Mouse (Mus musculus): Measurements from ENCODE around the gene Sparc. TPM values are rescaled to one million over a fixed set of nuclear protein-coding genes. Genes with fewer than 3 reads are reported as not detected.

Gene Sparc
- polyA plus RNA-seq, 1 experiment from 2014 or later, result 300 TPM

DNA sequence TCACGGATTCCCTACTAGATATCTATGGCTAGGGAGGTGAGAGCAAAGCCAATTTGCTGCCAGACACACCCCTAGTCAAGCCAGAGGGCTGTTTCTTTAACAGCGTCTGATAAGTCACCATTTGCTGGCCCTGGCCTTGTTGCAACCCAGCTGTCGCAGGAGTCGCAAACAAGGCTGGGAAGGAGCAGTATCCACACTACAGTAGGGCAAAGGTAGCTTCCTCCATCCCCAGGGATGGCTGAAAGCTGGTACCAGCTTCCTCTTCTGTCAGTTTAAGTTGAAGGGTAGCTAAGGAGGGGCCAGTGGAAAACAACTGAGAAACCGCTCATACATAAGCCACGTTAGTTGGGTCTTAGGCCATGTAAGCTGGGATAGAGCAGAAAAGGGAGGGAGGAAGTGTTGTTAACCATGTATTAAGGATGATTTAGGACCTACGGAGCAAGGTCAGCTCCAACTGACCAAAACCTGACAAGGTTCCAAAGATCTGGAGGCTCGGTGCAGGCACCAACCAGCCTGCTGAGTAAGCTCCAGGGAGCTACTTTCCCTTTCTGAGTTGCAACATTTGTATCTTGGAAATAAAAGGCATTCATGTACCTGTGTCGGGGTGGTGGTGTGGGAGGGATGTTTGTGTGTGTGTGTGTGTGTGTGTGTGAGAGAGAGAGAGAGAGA lies 7.8 kb downstream of the Sparc start:
- Histone ChIP-seq H3K4me2 (ENCODE audit: low read length) (no peak overlapping the region), H3K27ac (ENCODE audit: low read depth, low read length) (no peak overlapping the region), H3K9ac (ENCODE audit: low read length) (no peak overlapping the region), H3K4me1 (ENCODE audit: control insufficient read depth, insufficient read depth, low read length) (peaks cover 17% of the 10 kb centered on the region), H3K4me3 (ENCODE audit: low read depth, low read length) (no peak overlapping the region), H3K9me3 (replicated peaks; ENCODE audit: control insufficient read depth, low read length) (no peaks in the 10 kb centered on the region), H3K36me3 (ENCODE audit: control insufficient read depth, insufficient read depth, low read length) (no peaks in the 10 kb centered on the region), H3K27me3 (replicated peaks; ENCODE audit: control insufficient read depth, insufficient read depth, low read length) (no peaks in the 10 kb centered on the region)
- ATAC-seq, result no peak
- 80% methylated on average over 9 of the region's 9 CpGs for whole genome bisulfite sequencing
- no peak for DNase-seq (ENCODE audit: low spot score)

- Histone ChIP-seq H3K9me3 (replicated peaks; ENCODE audit: control insufficient read depth, low read length) (no peaks in the 10 kb centered on the region), H3K4me2 (ENCODE audit: low read length) (no peak overlapping the region), H3K4me1 (ENCODE audit: control insufficient read depth, insufficient read depth, low read length) (peaks cover 12% of the 10 kb centered on the region), H3K27ac (ENCODE audit: low read depth, low read length) (no peak overlapping the region), H3K36me3 (ENCODE audit: control insufficient read depth, insufficient read depth, low read length) (no peaks in the 10 kb centered on the region), H3K4me3 (ENCODE audit: low read depth, low read length) (no peak overlapping the region), H3K27me3 (replicated peaks; ENCODE audit: control insufficient read depth, insufficient read depth, low read length) (no peaks in the 10 kb centered on the region), H3K9ac (ENCODE audit: low read length) (no peak overlapping the region)
- DNase-seq (ENCODE audit: low spot score) (no peak), ATAC-seq (no peak)
- WGBS, result 83% methylated on average over 5 of the region's 5 CpGs
These were observed 8.7 kb downstream of the Sparc start for GRCm38 (mm10) chr11:55414314-55414713.

DNA sequence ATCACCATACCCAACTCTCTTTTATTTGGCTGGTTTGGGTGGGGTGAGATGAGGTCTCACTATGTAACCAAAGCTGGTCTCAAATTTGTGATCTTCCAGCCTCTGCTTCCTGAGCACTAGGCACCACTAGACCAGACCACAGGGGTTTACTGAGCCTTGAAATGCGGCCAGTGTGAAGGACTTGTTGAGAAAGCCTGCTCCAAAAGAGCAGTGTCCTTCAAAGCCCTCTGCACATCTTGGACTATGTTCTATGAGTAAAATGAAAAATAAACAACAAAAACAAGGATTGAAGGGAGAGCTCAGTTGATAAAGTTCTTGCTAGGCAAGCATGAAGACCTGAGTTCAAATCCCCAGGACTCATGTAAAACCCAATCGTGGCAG lies 9.6 kb downstream of the Sparc start:
- no peak for DNase-seq (ENCODE audit: low spot score)

DNA sequence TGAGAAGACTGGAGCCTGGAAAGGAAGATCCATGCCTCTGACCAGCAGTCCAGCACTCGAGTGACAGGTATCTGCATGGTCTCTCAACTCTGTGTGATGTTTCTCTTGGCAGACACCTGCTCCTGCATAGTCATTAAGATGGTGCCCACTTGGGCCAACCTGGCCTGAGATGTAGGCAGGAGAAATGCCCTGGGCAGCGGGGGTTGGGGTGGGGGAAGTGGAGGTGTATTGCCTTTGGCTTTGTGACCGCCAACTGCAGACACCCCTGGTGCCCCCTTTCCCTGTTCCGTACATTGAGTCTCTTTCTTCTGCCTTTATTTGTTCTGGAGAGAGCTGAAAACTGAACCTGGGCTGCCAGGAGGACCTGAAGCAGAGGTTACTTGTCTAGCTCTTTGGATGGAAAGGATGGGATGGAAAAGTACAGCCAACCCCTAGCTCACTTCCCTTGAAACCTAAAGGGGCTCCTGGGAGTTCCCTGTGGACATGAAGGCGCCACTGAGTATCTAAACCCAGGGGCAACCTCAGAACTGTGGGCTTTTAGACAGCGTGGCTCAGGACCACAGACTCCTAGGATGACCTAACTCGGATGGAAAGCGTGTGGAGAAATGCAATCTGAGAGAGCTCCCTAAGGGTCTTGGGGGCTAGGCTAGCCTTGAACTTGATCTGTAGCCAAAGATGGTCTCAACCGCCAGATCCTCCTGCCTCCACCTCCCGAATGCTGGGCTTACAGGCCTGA lies 10.1 kb downstream of the Sparc start:
- Histone ChIP-seq H3K9ac (ENCODE audit: low read length) (no peak overlapping the region), H3K27me3 (replicated peaks; ENCODE audit: control insufficient read depth, insufficient read depth, low read length) (no peaks in the 10 kb centered on the region), H3K9me3 (replicated peaks; ENCODE audit: control insufficient read depth, low read length) (no peaks in the 10 kb centered on the region), H3K27ac (ENCODE audit: low read depth, low read length) (no peak overlapping the region), H3K4me1 (ENCODE audit: control insufficient read depth, insufficient read depth, low read length) (peaks cover 1% of the 10 kb centered on the region; the same call in 1 of the 2 replicates), H3K4me3 (ENCODE audit: low read depth, low read length) (no peak overlapping the region), H3K4me2 (ENCODE audit: low read length) (no peak overlapping the region), H3K36me3 (ENCODE audit: control insufficient read depth, insufficient read depth, low read length) (no peaks in the 10 kb centered on the region; the same call in 1 of the 2 replicates)
- no peak for ATAC-seq
- no peak for DNase-seq (ENCODE audit: low spot score)
- 90% methylated on average over 10 of the region's 10 CpGs for WGBS

More for the DNA sequence above, 9.6 kb downstream of the Sparc start:
- Histone ChIP-seq H3K4me1 (ENCODE audit: control insufficient read depth, insufficient read depth, low read length) (peaks cover 7% of the 10 kb centered on the region), H3K27ac (ENCODE audit: low read depth, low read length) (no peak overlapping the region), H3K4me2 (ENCODE audit: low read length) (no peak overlapping the region), H3K9me3 (replicated peaks; ENCODE audit: control insufficient read depth, low read length) (no peaks in the 10 kb centered on the region), H3K4me3 (ENCODE audit: low read depth, low read length) (no peak overlapping the region), H3K9ac (ENCODE audit: low read length) (no peak overlapping the region), H3K36me3 (ENCODE audit: control insufficient read depth, insufficient read depth, low read length) (no peaks in the 10 kb centered on the region; the same call in 1 of the 2 replicates), H3K27me3 (replicated peaks; ENCODE audit: control insufficient read depth, insufficient read depth, low read length) (no peaks in the 10 kb centered on the region)
- WGBS, result 84% methylated on average over 2 of the region's 2 CpGs
- no peak for ATAC-seq

- Histone ChIP-seq H3K27me3 (replicated peaks; ENCODE audit: control insufficient read depth, insufficient read depth, low read length) (no peaks in the 10 kb centered on the region), H3K27ac (ENCODE audit: low read depth, low read length) (no peak overlapping the region), H3K4me3 (ENCODE audit: low read depth, low read length) (no peak overlapping the region), H3K36me3 (ENCODE audit: control insufficient read depth, insufficient read depth, low read length) (no peaks in the 10 kb centered on the region; the same call in 1 of the 2 replicates), H3K4me1 (ENCODE audit: control insufficient read depth, insufficient read depth, low read length) (no peaks in the 10 kb centered on the region), H3K4me2 (ENCODE audit: low read length) (no peak overlapping the region), H3K9ac (ENCODE audit: low read length) (no peak overlapping the region), H3K9me3 (replicated peaks; ENCODE audit: control insufficient read depth, low read length) (no peaks in the 10 kb centered on the region)
- WGBS, result 92% methylated on average over 7 of the region's 7 CpGs
- DNase-seq (ENCODE audit: low spot score) (no peak), ATAC-seq (no peak)
These were observed 10.9 kb downstream of the Sparc start for GRCm38 (mm10) chr11:55412034-55412433.

- Histone ChIP-seq H3K9me3 (replicated peaks; ENCODE audit: control insufficient read depth, low read length) (no peaks in the 10 kb centered on the region), H3K4me2 (ENCODE audit: low read length) (no peak overlapping the region), H3K9ac (ENCODE audit: low read length) (no peak overlapping the region), H3K36me3 (ENCODE audit: control insufficient read depth, insufficient read depth, low read length) (no peaks in the 10 kb centered on the region; the same call in 1 of the 2 replicates), H3K4me3 (ENCODE audit: low read depth, low read length) (no peak overlapping the region), H3K4me1 (ENCODE audit: control insufficient read depth, insufficient read depth, low read length) (no peaks in the 10 kb centered on the region), H3K27me3 (replicated peaks; ENCODE audit: control insufficient read depth, insufficient read depth, low read length) (no peaks in the 10 kb centered on the region), H3K27ac (ENCODE audit: low read depth, low read length) (no peak overlapping the region)
- WGBS, result 78% methylated on average over 3 of the region's 3 CpGs
- DNase-seq (ENCODE audit: low spot score), result no peak
- ATAC-seq, result no peak
These were observed 12.5 kb downstream of the Sparc start for GRCm38 (mm10) chr11:55410502-55410901.

DNA sequence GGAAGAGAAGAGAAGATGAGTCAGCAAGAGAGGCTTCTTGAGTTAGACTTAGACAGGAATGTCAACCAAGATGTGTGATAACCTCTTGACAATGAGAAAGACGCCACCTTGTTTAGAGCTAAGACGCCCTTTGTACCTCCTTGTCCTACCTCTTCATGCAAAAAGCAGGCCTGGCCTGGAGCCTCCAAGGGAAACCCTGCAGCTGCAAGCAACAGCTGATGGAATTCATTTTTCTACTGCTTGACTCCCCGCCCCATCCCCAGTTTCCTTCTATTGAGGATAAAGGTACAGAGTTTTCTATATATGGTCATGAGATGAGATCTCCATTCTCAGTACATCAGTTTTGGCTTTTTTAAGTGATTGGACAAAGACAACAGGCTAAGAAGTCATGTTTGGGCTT lies 13.0 kb downstream of the Sparc start:
- DNase-seq (ENCODE audit: low spot score) (no peak), ATAC-seq (no peak)
- Histone ChIP-seq H3K4me3 (ENCODE audit: low read depth, low read length) (no peak overlapping the region), H3K27ac (ENCODE audit: low read depth, low read length) (no peak overlapping the region), H3K27me3 (replicated peaks; ENCODE audit: control insufficient read depth, insufficient read depth, low read length) (no peaks in the 10 kb centered on the region), H3K4me1 (ENCODE audit: control insufficient read depth, insufficient read depth, low read length) (no peaks in the 10 kb centered on the region), H3K9me3 (replicated peaks; ENCODE audit: control insufficient read depth, low read length) (no peaks in the 10 kb centered on the region), H3K9ac (ENCODE audit: low read length) (no peak overlapping the region), H3K4me2 (ENCODE audit: low read length) (no peak overlapping the region), H3K36me3 (ENCODE audit: control insufficient read depth, insufficient read depth, low read length) (no peaks in the 10 kb centered on the region; the same call in 1 of the 2 replicates)
- WGBS, result 89% methylated on average over 3 of the region's 3 CpGs

GRCm38 (mm10) chr11:55407133-55407532 lies 15.8 kb downstream of the Sparc start:
- Histone ChIP-seq H3K36me3 (ENCODE audit: control insufficient read depth, insufficient read depth, low read length) (no peaks in the 10 kb centered on the region; the same call in none of the 2 replicates), H3K27ac (ENCODE audit: low read depth, low read length) (no peak overlapping the region), H3K4me3 (ENCODE audit: low read depth, low read length) (no peak overlapping the region), H3K27me3 (replicated peaks; ENCODE audit: control insufficient read depth, insufficient read depth, low read length) (no peaks in the 10 kb centered on the region), H3K9ac (ENCODE audit: low read length) (no peak overlapping the region), H3K4me2 (ENCODE audit: low read length) (no peak overlapping the region), H3K9me3 (replicated peaks; ENCODE audit: control insufficient read depth, low read length) (no peaks in the 10 kb centered on the region), H3K4me1 (ENCODE audit: control insufficient read depth, insufficient read depth, low read length) (no peaks in the 10 kb centered on the region)
- ATAC-seq (no peak), DNase-seq (ENCODE audit: low spot score) (no peak)
- 90% methylated on average over 4 of the region's 4 CpGs for WGBS
